Mouse (Mus musculus) layer of hippocampus, adult 11-12 months (tissue): ENCODE data around the gene Telo2.
A peak's percentile ranks its signal among the peaks of the same experiment; 100 is the strongest.

ENCODE experiments used
- DNase-seq: peaks from one replicate; pipeline ENCODE4 v3.0.0; 2022; ENCODE audit warnings: low spot score

The Telo2 gene

GRCm38 (mm10) chr17:25101338-25101737 is 14.4 kb downstream of the Telo2 start:
- DNase-seq, result no peak

- DNase-seq, result no peak
These were observed 15.7 kb downstream of the Telo2 start for GRCm38 (mm10) chr17:25100052-25100451.

DNA sequence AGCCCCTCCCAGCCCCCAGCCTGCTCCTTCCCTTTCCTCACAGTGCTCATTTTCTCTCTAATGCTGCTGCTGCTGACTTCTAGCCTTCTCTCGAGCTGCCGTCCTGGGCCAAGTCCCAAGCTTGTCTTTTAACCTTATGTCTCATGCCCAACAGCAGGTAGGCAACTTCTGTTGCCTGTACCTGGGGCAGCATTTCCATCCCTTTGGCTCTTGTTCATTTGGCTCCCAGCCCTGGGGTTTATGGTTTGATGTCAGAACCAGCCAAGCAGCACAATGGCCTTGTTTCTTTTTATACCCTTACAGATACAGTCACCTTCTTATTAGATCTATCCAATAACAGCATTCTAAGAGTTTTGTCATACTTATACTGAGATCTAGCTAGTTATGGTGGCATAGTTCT is 19.5 kb downstream of the Telo2 start:
- no peak for DNase-seq

DNA sequence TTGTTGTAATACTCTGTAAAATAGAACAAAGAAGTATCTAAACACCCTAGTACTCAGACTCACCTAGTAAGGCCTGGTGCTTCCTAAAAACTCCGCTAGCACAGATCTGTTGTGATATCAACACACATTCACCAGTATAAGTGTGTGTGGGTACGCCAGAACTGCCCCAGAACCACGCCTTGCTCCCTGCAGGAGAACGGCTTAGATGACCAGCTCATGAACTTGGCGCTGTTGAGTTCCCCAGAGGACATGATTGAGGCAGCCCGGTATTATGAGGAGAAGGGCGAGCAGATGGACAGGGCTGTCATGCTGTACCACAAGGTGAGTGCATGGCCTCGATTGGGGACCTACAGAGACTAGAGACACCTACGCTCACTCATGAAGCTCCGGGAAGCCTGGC is 25.3 kb downstream of the Telo2 start:
- DNase-seq, result no peak

- DNase-seq, result no peak
These were observed 26.6 kb downstream of the Telo2 start for GRCm38 (mm10) chr17:25089158-25089557.

DNA sequence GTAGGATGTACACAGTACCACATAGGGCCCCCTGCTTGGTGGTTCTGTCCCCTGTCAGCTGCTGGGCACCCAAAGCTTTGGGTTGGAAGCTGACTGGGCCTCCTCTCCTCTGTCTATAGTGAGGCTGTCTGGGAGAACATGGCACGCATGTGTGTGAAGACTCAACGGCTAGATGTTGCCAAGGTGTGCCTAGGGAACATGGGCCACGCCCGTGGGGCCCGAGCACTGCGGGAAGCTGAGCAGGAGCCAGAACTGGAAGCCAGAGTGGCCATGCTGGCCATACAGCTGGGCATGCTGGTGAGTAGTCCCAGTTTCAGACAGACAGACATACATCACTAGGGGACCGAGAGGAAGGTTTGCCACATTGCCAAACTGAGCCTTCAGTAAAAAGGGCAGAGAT is 29.0 kb downstream of the Telo2 start:
- no peak for DNase-seq

DNA sequence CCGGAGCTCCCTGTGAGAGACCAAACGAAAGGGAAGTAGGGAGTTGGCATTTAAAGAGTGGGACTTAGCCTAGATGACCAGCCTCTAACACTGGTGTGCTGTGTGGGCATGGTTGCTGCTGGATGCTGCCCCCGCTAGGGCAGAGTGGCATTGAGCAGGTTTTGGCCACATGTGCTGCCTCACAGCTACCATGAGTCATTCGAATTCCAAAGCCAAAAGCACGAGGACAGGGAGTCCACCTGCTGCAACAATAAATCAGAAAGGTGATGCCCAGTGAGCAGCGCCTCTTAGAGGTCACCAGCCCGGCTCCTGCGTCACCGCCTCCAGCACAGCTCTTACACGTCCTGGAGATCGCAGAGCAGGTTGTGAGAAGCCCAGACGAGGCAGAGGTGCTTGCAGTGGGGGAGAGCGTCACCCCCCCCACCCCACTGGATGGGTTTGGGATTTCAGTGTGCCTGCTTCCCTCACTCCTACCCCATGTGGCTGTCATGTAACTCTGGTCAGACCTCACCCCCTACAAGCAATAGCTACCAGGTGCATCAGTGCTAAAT is 30.9 kb downstream of the Telo2 start:
- DNase-seq, result no peak

- no peak for DNase-seq
These were observed 32.3 kb downstream of the Telo2 start, which contains the start of gene Tmem204 for GRCm38 (mm10) chr17:25083444-25083931. Tmem204 (minus strand) TSS chr17:25083591.

DNA sequence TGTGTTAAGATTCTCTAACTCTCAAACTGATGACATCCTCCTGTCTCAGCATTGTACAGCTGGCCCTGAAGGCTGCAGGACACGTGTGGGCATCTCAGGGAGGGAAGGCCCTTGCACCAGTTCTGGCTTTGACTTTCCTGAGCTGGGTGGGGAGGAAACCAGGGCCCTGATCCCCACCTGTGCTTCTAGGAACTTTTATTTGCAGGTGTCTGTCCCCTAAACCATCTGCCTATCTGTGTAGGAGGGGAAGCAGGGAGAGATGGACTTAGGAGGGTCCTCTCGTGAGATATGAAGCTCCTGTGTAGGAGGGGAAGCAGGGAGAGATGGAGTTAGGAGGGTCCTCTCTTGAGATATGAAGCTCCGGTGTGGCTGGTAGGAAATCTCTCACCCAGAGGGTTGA is 32.9 kb downstream of the Telo2 start:
- no peak for DNase-seq

- no peak for DNase-seq
These were observed 33.5 kb downstream of the Telo2 start for GRCm38 (mm10) chr17:25082081-25082847.

GRCm38 (mm10) chr17:25080960-25081381 is 34.8 kb downstream of the Telo2 start:
- DNase-seq, result peak; percentile 23

- no peak for DNase-seq
These were observed 35.6 kb downstream of the Telo2 start for GRCm38 (mm10) chr17:25080210-25080609.

DNA sequence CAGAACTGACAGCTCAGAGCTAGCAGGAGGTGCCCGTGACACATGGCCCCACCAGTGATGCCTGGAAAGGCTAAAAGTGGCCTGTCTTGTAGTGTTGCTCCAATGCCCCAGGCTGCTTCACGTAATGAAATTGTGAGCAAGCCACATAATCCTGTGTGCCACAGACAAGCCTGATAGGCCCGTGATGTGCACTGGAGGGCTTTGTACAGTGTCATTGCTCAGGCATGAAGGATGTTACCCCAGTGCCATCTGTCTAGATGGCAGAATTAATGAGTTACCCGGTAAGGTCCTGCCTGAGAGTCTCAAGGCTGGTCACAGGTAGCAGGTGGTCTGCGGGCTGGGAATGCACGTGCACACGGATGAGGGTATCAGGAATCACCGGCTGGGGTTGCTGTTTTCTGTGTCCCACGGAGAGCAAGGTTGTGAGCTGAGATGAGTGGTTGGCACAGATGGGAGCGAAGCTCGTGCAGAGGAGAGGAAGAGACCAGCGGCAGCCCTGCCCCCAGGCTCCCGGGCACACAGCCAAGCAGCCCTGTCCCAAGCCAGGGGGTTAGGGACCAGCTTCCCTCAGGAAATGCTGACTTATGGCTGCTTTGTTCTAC is 37.9 kb downstream of the Telo2 start:
- DNase-seq, result peak; percentile 60

- no peak for DNase-seq
These were observed 38.9 kb downstream of the Telo2 start for GRCm38 (mm10) chr17:25076906-25077305.

GRCm38 (mm10) chr17:25068690-25069089 is 47.1 kb downstream of the Telo2 start:
- DNase-seq, result no peak

DNA sequence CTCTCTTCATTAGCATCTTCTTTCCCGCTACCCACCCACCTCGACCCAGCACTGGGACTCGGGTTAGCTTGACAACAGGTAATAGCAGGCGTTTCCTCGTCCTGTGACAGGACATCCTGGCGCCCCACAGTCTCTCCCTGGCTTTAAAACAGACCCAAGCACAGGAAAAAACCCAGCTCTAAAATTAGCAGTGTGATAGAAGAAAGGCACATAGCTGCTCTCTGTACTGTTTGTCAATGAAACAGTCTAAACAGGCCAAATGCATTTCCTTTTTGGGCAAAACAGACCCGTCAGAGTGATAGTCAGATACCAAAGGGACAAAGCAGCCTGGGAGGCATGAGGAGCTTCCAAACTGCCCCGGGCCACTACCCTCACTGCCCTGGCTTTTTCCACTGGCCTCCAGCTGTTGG is 48.3 kb downstream of the Telo2 start:
- DNase-seq, result no peak

GRCm38 (mm10) chr17:25066595-25066994 is 49.2 kb downstream of the Telo2 start:
- DNase-seq, result no peak

GRCm38 (mm10) chr17:25065189-25065588 is 50.6 kb downstream of the Telo2 start:
- DNase-seq, result no peak

- DNase-seq, result no peak
These were observed 51.4 kb downstream of the Telo2 start for GRCm38 (mm10) chr17:25064351-25064750.

DNA sequence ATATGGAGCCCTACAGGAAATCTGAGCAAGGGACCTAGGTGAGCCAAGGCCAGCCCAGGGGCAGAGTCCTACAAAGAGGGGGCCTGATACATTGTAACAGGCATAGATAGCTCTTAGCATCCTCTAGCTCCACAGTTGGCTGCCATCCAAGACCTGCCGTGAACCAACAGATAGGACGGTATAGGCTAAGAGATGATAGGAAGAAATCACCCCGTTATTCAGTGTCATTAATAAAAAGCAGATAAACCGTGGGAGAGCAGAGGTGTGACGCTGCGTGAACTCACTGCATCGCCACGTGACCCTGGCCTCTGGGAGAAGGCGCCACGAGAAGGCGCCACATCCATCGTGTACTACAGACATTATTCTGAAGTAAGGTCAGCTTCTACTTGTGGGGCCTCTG is 51.9 kb downstream of the Telo2 start:
- DNase-seq, result no peak

- no peak for DNase-seq
These were observed 52.5 kb downstream of the Telo2 start for GRCm38 (mm10) chr17:25063261-25063660.

GRCm38 (mm10) chr17:25057041-25057440 is 58.7 kb downstream of the Telo2 start:
- no peak for DNase-seq

- no peak for DNase-seq
These were observed 62.5 kb downstream of the Telo2 start for GRCm38 (mm10) chr17:25053274-25053673.
